Mouse (Mus musculus) bone marrow, adult 2 months (tissue): Measurements from ENCODE around the gene Taar7d.

Source experiments
- CTCF ChIP-seq: fragments of 200-500 bp; IDR thresholded peaks from 2 replicates; pipeline ENCODE4 v1.5.1; 2011; ENCODE audit warnings: low read length, control low read depth; ENCODE audit not compliant: control insufficient read depth, insufficient read depth
- POLR2A ChIP-seq: fragments of 200-500 bp; IDR thresholded peaks from 2 replicates; pipeline ENCODE4 v1.6.1; 2011; ENCODE audit warnings: low read depth, mild to moderate bottlenecking, control low read depth, low read length, borderline replicate concordance; ENCODE audit not compliant: control insufficient read depth

- no peak for TF ChIP-seq CTCF
- no peak for TF ChIP-seq POLR2A
Measured at GRCm38 (mm10) chr10:24040120-24040869, 13.3 kb downstream of the Taar7d start.
